Mouse (Mus musculus) thymus, postnatal 14 days (tissue): ENCODE results near the gene Tmem110.

Source experiments
- DNase-seq: peaks from one replicate; pipeline ENCODE4 v3.0.0; 2021

Tmem110 gene

DNA sequence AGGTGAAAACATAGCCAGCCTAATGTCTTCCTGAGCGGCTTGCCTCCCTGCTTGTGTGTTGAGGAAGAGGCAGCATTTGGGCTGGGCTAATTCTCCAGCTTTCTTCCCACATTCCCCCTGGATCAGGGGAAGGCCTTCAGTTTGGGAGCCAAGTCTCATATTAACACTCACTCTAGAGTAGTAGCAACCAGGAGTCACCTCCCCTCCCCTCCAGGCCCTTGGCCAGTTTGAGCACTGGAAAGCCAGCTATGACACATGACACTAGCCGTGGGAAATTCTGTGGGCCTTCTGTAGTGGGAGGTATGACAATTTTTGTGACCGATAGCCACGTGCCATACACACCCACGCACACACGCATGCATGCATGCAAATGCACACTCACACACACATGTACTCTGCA, 80.6 kb downstream of the Tmem110 start:
- no peak for DNase-seq

- no peak for DNase-seq
Measured at GRCm38 (mm10) chr14:30907814-30908265, 82.5 kb downstream of the Tmem110 start.

DNA sequence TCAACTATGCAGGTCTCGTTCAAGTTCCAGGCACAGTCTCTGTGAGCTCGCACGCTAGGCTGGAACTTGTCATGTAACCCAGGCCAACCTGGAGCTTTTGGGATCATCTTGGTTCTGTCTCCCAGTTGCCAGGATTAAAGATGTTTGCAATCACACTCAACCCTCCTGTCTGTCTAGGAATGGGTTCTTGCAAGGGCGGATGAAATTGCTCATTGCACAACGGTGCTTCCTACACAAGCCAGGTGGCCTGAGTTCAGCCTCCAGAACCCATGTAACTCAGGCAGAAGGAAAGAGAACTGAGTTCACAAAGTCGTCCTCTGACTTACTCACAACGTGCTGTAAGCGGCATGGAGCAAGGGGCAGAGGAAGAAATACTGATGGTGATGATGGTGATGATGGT, 85.8 kb downstream of the Tmem110 start:
- DNase-seq: no peak

GRCm38 (mm10) chr14:30912641-30913040, 87.3 kb downstream of the Tmem110 start:
- no peak for DNase-seq

DNA sequence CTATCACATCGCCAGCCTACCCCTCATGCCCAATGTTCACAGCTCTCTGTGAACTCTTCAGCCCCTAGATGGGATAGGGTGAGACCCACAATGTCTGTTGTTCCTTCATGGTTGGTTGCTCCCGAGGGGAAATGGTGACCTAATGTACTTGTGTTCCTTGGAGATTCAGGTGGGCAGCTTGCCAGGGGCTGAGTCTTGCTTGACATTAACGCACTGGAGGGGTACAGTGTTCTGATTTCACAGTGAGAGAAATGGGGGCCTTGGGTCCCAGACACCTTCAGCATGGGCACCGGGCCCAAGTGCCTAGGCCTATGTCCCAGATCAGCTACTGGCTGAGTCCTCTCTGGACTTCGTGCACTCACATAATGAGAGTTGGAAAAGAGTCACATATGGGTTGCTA, 88.0 kb downstream of the Tmem110 start:
- DNase-seq: no peak

DNA sequence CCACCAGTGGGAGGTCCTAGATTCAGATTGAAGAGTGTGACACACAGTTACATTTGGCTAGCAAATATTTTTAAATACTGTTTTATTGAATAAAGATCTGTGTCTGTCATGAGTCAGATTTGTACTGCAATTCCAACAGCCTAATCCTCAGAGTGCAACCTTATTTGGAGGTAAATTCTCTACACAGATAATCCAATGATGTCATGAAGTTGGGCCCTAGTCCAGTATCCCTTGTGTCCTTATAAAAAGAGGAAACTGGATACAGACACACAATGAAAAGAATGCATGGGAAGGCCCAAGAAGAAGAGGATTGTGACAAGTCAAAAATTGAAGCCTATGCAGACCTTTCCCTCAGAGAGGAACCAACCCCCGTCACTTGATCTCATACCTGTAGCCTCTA, 91.1 kb downstream of the Tmem110 start:
- no peak for DNase-seq

DNA sequence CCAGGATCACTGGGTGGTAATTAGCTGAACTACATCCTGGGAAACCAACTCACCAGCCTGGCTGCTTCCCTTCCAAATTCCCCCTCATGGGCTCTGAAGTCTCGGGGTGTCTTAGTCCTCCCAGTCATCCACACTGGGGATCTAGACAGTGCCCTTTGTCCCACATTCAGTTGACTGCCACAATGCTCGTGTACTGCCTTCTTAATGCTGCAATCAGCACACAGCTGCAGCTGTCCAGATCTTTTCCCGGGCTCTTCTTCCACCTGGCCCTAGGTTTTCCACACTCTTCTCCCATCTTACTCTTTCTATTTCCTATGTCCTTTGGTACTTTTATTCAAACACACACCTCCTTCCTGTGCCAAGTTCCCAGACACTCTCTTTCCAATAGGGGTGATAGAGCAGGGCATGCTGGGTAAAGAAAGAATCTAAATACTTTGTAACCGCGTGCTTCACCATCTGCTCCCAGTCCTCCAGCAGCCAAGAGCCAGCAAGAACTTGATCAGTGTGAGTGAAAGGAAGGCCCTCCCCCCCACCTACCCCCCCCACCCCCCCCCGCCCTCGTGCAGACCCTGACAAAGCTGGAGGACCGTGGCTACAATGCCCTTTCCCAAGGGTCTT, 96.8 kb downstream of the Tmem110 start:
- no peak for DNase-seq

- DNase-seq: no peak
Measured at GRCm38 (mm10) chr14:30923375-30924105, 98.2 kb downstream of the Tmem110 start, which contains the start of gene Itih3. TSS of gene Itih3 (minus strand) at chr14:30923760.

- no peak for DNase-seq
Measured at GRCm38 (mm10) chr14:30925492-30925891, 100.1 kb downstream of the Tmem110 start.
